Mouse (Mus musculus) T-helper 2 cell (primary cell): Measurements from ENCODE around the gene Acta2.

ENCODE experiments used
- in situ Hi-C: fragments of 300-600 bp; cut with MboI, MseI; formaldehyde crosslinking; loops from one replicate; pipeline ENCODE4 v1.15.1; 2025; ENCODE audit warnings: high pct_unique_total_duplicates

Gene Acta2

GRCm38 (mm10) chr19:34270824-34271464, 15.6 kb upstream of the Acta2 start:
- in situ Hi-C loops, result loop anchor here (10.0 kb wide), 1 partner anchor 1376 kb away; no protein-coding TSS in a partner anchor

GRCm38 (mm10) chr19:34270106-34270726, 14.8 kb upstream of the Acta2 start:
- in situ Hi-C loops, result loop anchor here (10.0 kb wide), 1 partner anchor 1375 kb away; no protein-coding TSS in a partner anchor

DNA sequence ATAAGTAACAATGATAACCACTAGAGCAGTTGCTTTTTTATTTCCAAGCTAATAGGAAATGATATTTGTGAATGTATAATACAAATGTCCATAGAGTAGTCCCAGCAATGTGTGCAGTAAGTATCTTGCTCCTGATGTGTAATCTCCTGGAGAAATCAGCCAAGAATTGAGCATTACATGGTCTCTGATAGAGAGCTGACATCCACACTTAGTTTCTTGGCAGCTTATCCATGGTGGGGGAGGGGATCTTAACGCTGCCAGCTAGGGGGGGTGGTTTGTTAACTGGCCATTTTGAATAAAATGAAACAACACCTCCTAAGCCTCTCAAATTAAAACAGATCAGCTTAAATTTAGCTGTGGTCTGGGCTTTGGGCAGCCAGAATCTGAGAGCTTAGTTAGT, 13.6 kb upstream of the Acta2 start:
- in situ Hi-C loops, result no loop called here

DNA sequence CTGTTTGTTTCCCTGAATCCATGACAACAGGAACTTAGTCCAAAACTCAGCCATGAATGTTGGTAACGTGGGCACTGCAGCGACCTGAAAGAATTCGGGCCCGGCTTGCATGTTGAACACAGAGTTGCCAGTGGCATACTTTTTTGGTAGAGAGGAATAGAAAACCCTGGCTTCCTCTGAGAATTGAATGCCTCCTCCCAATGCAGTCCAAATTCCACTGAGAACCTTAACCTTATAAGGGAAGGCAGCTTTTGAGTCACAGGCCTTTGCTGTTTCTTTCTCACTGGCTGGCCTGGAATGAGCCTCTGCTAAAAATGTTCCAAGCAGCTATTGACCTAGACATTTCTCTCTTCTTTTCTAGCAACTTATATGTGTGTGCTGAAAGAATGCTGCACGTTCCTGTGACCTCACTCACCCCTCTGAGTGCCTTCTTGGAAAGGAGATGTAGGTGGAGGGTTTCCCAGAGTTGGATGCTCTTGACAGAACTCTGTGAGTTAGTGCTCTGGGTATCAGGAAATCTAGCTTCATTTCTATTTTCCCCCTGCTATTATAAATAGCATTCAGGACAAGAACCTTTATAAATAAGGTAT, 10.3 kb upstream of the Acta2 start:
- in situ Hi-C loops, result no loop called here

DNA sequence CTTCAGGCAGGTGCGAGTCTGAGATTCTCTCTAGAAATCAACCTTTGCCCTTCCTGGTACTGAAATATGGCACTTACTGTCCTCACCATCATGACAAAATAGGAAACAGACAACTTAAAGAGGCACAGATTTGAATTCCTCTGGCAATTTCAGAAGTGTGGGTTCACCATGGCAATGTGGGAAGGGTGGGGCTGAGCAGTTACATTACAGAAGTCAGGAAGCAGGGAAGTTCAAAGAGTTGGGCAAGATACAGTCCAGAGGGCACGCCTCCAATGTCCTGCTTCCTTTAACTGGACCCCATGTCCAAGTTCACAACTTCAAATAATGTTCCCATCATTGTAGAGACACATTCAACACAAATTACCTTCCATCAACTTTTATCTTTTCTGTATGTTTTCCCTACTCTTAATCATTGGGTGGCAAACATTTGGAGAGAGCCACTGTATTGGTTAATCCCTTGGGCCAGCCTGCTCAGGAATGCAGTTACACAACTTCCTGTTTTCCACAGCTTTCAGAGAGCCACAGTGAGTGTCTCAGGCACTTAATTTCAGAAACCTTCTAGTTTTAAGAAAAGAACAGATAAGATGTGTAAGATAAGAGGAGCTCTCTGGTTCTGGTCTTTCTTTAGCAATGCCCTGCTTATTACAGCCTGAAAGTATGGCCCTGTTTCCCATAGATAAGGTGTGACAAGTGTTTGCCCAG, 7.0 kb upstream of the Acta2 start:
- in situ Hi-C loops, result no loop called here

DNA sequence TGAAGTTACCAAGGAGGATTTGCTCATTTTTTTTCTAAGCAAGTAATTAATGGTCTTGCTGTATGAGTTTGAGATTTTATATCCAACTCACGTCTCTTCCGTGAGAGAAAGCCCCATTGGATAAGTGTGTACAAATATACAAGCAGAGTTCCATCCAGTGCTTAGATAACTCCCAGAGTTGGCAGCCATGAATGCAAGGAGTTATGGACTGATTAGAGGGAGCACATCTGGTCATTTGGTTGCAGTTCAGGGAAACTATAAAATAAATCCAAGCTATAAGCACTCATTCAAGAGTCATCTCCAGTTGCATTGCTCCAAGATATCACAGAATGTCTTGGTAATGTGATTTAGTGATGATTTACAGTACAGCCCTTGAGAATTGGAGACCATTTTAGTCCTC, 1.5 kb upstream of the Acta2 start:
- in situ Hi-C loops, result loop anchor here (10.0 kb wide), 1 partner anchor 58 kb away; no protein-coding TSS in a partner anchor

DNA sequence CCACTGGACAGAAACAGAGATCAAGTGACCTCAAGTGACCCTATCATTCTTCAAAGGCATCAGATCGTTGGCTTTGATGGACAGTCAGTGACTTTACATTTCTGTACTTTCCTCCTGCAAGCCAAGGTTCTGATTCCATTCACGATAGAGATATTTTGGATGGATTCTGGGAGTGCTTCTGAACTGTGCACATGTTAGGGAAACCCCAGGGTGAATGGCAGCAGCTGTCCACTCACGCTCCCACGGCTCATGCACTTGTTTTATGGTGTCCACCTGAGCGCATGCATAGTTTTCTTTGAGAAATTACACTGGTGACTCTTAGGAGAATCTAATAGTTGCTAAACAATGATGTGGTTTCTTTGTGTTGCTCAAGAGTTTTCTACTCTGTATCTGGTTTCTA, 759 bp upstream of the Acta2 start:
- in situ Hi-C loops, result loop anchor here (10.0 kb wide), 1 partner anchor 59 kb away; no protein-coding TSS in a partner anchor

DNA sequence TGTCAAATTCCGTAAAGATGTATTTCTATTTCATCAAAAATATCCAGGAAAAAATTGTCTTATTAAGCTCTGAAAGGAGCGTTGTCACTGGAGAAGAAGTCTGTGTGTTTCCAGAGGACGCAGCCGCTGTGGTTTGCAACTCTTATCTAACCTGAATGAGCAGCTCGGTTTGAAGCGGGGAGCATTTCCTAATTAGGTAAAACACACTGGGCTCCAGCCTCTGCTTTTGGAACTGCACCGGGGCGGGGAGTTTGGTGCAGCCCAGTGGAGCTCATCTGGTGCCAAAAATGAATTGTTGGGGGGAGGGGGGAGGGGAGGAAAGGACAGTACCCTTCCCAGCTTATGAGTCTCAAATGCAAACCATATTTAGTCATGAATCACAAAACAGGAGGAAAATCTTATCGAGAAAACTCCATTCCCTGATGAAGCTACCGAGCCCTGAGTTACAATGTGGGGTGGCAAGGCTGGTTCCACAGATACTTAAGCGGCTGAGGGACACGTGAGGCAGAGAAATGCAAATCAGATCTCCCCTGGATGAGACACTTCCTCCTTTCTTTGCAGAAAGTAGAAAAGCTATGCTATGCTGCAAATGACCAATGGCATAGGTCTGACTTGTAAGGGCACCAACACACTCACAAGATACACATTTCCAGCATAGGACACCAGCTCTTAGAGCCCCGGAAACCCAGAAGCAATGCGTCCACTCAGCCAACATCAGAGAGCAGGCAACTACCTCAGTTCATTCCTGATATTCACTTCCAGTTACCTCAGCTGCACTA, 1.1 kb downstream of the Acta2 start:
- in situ Hi-C loops, result loop anchor here (10.0 kb wide), 1 partner anchor 61 kb away; no protein-coding TSS in a partner anchor

DNA sequence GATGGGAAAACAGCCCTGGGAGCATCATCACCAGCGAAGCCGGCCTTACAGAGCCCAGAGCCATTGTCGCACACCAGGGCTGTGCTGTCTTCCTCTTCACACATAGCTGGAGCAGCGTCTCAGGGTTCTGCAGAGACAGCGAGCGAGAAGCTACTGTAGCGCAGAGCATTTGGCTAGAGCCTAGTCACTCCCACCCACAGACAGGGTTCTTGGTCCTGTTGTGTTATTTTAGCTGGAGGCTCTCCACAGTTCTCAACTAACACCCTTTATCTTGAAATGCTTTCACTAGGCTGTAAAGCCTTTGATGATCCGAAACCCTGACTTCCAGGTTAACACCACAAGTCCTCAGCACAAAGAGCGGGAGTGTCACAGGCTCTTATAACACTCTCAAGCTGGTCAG, 2.9 kb downstream of the Acta2 start:
- in situ Hi-C loops, result loop anchor here (10.0 kb wide), 1 partner anchor 62 kb away; no protein-coding TSS in a partner anchor

DNA sequence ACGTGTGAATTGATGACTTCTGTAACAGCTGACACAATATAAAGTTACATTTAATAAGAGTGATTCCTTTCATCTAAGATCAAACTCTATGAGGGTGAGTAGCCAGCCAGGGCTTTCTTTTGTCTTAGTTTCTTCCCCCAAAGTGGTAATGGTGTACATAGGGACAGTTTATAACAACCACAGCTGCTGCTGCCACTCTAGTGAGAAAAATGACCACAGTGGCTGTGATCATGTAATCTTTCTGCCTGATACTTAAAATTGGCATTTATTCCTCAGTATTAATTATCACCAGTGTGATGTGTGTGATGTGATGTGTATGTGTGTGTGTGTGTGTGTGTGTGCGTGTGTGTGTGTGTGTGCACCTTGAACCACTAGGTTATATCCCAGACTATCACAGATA, 3.5 kb downstream of the Acta2 start:
- in situ Hi-C loops, result loop anchor here (10.0 kb wide), 1 partner anchor 63 kb away; no protein-coding TSS in a partner anchor

DNA sequence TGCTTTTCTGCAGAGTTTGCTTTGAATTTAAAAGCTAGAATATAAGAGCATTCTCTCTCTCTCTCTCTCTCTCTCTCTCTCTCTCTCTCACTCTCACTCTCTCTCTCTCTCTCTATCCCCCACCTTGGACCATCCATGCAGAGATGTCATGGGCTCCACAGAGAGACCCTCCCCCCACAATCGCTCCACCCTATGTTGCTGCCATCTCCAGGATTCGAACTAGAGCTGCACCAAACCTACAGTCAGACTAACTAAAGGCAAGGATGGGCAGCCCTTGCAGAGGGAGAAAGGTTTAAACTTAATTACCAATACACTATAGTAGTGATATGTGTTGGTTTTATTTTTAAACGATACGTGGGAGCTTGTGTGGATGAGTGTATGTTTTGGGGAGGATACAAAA, 4.8 kb downstream of the Acta2 start:
- in situ Hi-C loops, result loop anchor here (10.0 kb wide), 1 partner anchor 64 kb away; no protein-coding TSS in a partner anchor

- in situ Hi-C loops, result loop anchor here (5.0 to 25.0 kb wide), 3 partner anchors 44 to 861 kb away; partner anchors contain the start of genes Fas and Rnls
Observed at GRCm38 (mm10) chr19:34248558-34248957, 6.8 kb downstream of the Acta2 start.

DNA sequence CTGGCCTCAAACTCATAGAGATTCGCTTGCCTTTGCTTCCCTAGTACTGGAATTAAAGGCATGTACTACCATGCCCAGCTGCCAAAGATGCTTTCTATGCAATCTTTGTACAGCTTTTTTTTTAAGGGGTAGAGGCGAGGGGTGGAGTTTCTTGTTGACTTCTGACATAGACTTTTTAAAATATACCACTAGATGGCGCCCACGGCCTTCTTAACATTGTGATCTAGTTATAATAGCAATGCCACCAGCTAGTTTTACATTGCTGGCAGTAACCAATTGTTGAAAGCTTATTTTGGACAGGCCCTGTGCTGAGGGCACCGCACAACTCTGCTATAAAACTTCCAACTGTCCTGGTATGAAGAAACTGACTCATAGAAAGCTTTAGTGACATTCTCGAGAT, 11.3 kb downstream of the Acta2 start:
- in situ Hi-C loops, result loop anchor here (5.0 to 25.0 kb wide), 2 partner anchors 233 to 857 kb away; partner anchors contain the start of genes Ch25h and Rnls

DNA sequence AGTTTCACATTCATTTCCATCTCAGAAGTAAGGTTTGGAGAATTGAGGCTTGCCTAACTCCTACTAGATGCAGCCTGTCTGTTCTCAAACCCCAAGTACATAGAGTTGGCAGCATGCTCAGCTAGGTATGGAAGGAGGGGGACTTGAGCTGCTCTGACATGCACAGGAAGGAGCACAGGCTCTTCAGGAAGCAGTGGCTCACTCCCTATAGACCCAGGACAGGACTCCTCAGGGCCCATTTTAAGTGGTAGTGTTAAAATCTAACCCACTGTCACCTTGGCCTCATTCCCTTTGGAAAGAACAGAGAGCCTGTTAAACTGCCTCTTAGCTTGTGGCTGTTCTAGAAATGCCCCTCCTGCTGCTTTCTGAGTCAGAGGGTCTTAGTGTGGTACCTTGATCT, 12.5 kb downstream of the Acta2 start:
- in situ Hi-C loops, result loop anchor here (5.0 to 25.0 kb wide), 2 partner anchors 234 to 856 kb away; partner anchors contain the start of genes Ch25h and Rnls

DNA sequence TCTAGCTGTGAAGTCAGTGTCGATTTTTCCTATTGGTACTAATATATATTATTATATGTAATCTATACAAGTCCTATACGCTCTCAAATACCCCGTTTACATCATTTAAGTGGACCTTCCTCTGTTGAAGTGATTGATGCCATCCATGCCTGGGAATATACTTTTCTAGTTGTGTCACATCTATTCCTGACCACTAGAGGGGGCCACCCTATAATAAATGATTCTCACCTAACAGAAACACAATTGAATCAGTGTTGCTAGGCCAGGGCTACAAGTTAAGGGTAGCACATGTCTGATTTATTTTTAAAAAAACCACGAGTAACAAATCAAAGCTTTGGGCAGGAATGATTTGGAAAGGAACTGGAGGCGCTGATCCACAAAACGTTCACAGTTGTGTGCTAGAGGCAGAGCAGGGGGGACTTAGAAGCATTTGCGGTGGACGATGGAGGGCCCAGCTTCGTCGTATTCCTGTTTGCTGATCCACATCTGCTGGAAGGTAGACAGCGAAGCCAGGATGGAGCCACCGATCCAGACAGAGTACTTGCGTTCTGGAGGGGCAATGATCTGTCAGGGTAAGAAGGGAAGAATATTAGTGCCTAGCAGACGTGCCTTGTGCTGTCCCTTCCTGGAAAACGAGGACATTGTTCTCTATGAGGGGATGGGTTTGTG, 14.0 kb downstream of the Acta2 start:
- in situ Hi-C loops, result loop anchor here (5.0 to 25.0 kb wide), 2 partner anchors 236 to 854 kb away; partner anchors contain the start of genes Ch25h and Rnls

GRCm38 (mm10) chr19:34240273-34241039, 14.9 kb downstream of the Acta2 start:
- in situ Hi-C loops, result loop anchor here (5.0 to 25.0 kb wide), 2 partner anchors 237 to 853 kb away; partner anchors contain the start of genes Ch25h and Rnls

DNA sequence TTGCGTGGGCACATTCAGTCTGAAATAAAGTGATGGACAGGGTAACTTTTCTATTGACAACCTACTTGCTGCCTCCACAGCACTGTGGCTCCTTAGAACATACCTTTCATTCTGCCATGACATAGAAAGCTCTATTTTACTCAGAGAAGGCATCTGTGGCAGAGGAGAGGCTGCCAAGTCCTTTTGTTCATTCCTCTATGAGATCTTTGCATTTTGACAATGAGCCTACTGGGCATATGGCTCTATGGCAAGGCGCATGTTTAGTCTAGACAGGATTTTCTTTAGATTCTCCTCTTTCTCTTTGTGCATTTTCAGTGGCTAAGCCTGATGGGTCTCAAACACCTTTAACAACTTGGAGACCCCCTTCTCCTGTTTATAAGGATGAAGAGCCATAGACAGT, 17.6 kb downstream of the Acta2 start:
- in situ Hi-C loops, result loop anchor here (25.0 kb wide), 1 partner anchor 850 kb away; the partner anchor contains the start of gene Rnls

- in situ Hi-C loops, result loop anchor here (25.0 kb wide), 1 partner anchor 849 kb away; the partner anchor contains the start of gene Rnls
Observed at GRCm38 (mm10) chr19:34236049-34236448, 19.3 kb downstream of the Acta2 start.

DNA sequence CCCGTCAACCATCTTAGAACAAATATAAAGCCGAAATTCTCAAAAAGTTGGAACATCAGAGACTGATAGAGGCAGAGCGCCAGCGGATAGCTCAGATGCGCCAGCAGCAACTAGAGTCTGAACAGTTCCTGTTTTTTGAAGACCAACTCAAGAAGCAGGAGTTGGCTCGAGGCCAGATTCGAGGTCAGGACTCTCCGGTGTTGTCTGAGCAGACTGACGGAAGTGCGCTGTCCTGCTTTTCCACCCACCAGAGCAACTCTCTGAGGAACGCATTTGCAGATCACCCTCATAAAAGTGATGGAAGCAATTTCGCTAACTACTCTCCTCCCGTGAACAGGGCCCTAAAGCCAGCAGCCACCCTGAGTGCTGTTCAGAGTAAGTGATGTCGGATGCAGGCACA, 21.4 kb downstream of the Acta2 start:
- in situ Hi-C loops, result loop anchor here (25.0 kb wide), 1 partner anchor 847 kb away; the partner anchor contains the start of gene Rnls
